ENCODE assay signal across 13 mouse cellular contexts in the genomic region with DNA sequence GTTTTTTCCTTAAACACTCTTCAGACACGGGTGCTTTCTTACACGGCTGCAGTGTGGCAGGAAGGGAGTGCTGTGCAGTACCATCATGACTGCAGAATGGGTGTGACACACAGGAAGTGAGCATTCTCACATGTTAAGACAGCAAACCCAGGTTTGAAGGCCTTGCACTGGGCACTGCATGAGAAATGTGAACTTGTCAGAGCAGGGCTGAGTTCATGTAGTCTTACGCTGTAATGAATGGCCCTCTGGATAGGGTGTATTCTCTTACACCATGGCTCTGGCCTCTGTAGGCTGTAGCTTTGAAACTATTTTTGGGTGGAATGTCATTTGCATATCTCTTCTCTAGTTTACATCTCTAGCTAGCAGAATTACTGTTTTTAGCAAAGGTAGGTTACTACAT.
DNase-seq lines count a peak whose midpoint lies in the region; ATAC-seq lines count a peak whose summit lies in the region.
"Had no signal": no experiment of that assay in that cellular context is flagged by ENCODE, and none has a peak within 500 bp of the region (broad histone marks: within the 10 kb centered on the region; RNA-seq: fewer than 3 reads in every experiment).

No protein-coding gene starts in this region.

- H3K9ac ChIP-seq in heart, embryonic 13.5 days: no peak overlapping the region
- H3K9ac ChIP-seq: limb, embryonic 15.5 days; liver, postnatal 0 days had no signal

- peak overlapping the region; percentile 79 for H3K27ac ChIP-seq in heart, embryonic 13.5 days (replicated peaks)
- H3K27ac ChIP-seq: limb, embryonic 15.5 days; midbrain, embryonic 10.5 days had no signal

- intact Hi-C loops in heart, postnatal 25 days (cut with DNase I): no loop called here

- H3K4me1 ChIP-seq in heart, embryonic 13.5 days: peaks cover 78% of the 10 kb centered on the region

- H3K4me3 ChIP-seq in heart, embryonic 13.5 days: no peak overlapping the region
- H3K4me3 ChIP-seq: limb, embryonic 15.5 days; midbrain, embryonic 10.5 days had no signal

- DNase-seq in heart, postnatal 25 days (ENCODE audit: low spot score): no peak
- DNase-seq in spleen, postnatal 36 days (ENCODE audit: low spot score in 2 of 2): peak; percentile 44 to 51
- no peak for DNase-seq in spleen, postnatal 4 days (ENCODE audit: low spot score in 2 of 2)
- DNase-seq in CD4-positive, CD25-positive, alpha-beta regulatory T cell, adult 2 months (ENCODE audit: low read depth, low spot score): peak; percentile 66
- peak; percentile 68 for DNase-seq in naive thymus-derived CD4-positive, alpha-beta T cell, adult 2 months (ENCODE audit: low read depth)
- no peak for DNase-seq in cerebellum, postnatal 10 days
- DNase-seq in urinary bladder, postnatal 36 days (ENCODE audit: low spot score in 2 of 2): no peak
- DNase-seq: gastrocnemius, postnatal 25 days; kidney, postnatal 25 days; liver, postnatal 0 days had no signal

- H3K9me3 ChIP-seq in heart, embryonic 13.5 days: no peaks in the 10 kb centered on the region
- H3K9me3 ChIP-seq: limb, embryonic 15.5 days; midbrain, embryonic 10.5 days had no signal

- H3K36me3 ChIP-seq in heart, embryonic 13.5 days: no peaks in the 10 kb centered on the region
- H3K36me3 ChIP-seq: limb, embryonic 15.5 days; midbrain, embryonic 10.5 days had no signal

- ATAC-seq in heart, embryonic 13.5 days (ENCODE audit: extremely low read depth, insufficient number of reproducible peaks, low FRiP score, low TSS enrichment): no peak
- ATAC-seq: liver, postnatal 0 days had no signal

- H3K27me3 ChIP-seq in heart, embryonic 13.5 days (replicated peaks): no peaks in the 10 kb centered on the region
- H3K27me3 ChIP-seq: limb, embryonic 15.5 days had no signal

- H3K4me2 ChIP-seq in heart, embryonic 13.5 days: no peak overlapping the region; the same call in 1 of the 2 replicates
- H3K4me2 ChIP-seq: limb, embryonic 15.5 days had no signal

- 46% methylated on average over 3 of the region's 3 CpGs for WGBS in heart, embryonic 13.5 days

Comparison
In these comparisons a context has a peak if more than half of its experiments do, and no peak if none do; other contexts are left out.
1. DNase-seq: peak in spleen, postnatal 36 days (2 of 2), CD4-positive, CD25-positive, alpha-beta regulatory T cell, adult 2 months (single experiment) and naive thymus-derived CD4-positive, alpha-beta T cell, adult 2 months (single experiment); none in heart, postnatal 25 days (single experiment), spleen, postnatal 4 days (0 of 2), cerebellum, postnatal 10 days (0 of 2) and urinary bladder, postnatal 36 days (0 of 2).